Mouse (Mus musculus) brown adipose tissue, adult 24 weeks (tissue): ENCODE measurements around the gene Mettl8. TPM values are rescaled to one million over a fixed set of nuclear protein-coding genes. Genes with fewer than 3 reads are reported as not detected.
A peak's percentile ranks its signal among the peaks of the same experiment; 100 is the strongest.

Source experiments
- H3K27ac ChIP-seq: fragments of 200-500 bp; replicated peaks from 2 replicates; pipeline ENCODE4 v1.5.1; 2012; ENCODE audit warnings: low read depth, mild to moderate bottlenecking, low read length
- H3K4me1 ChIP-seq: fragments of 200-500 bp; 2 replicates; pipeline ENCODE4 v1.6.1; 2012; ENCODE audit warnings: low read length, mixed read lengths; ENCODE audit not compliant: control insufficient read depth, insufficient read depth, insufficient read length
- H3K4me3 ChIP-seq: fragments of 200-500 bp; 2 replicates; pipeline ENCODE4 v1.5.1; 2012; ENCODE audit warnings: low read depth, mild to moderate bottlenecking, low read length, moderate library complexity; ENCODE audit not compliant: insufficient read depth
- polyA plus RNA-seq: library from polyadenylated mRNA; stranded (reverse); fragments of >200 nt; gene quantifications from 2 replicates; pipeline ENCODE4 v1.2.4, GENCODE M21; 2012; ENCODE audit not compliant: missing spikeins, insufficient read depth, insufficient read length

Gene Mettl8
- polyA plus RNA-seq = 8.0 and 8.9 TPM in 2 replicates

DNA sequence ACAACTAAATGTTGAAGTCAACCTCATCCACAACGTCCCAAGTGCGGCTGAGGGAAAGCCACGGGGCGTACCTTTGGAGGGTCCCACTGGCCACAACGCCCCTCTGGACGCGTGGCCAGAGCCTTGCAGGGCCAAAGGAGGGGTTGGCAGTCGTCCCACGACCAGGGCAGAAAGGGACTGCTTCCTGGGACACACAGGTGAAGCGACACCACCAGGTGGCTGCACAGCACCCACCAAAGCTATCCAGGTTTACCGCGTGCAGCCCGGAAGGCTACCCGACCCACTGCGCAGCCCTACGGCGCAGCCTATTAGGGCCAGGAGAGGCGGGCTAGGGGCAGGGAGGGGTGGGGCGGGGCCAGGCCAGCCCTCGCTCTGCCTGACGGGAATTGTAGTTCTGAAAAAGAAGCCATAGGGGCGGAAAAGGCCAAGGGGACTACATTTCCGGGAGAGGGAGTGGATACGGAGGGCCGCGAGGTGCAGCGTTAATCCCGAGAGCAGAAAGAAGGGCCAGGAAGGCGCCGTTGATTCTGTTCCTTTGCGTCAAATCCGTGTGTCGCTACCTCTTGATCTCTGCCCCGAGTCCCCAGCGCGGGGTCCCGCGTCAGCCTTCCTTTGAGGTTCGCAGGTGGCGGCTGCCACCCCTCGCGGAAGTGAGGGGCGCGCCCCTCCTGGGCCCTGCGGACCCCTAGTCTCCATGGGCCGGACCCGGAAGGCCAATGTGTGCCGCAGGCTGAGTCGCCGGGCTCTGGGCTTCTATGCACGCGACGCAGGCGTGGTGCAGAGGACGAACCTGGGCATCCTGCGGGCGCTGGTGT lies at the start of gene Mettl8, which contains the start of gene Dcaf17:
TSS of gene Mettl8 (minus strand) at position 284 of the 815 bp plus-strand sequence.
TSS of gene Dcaf17 (plus strand) at position 29 of the 815 bp plus-strand sequence.
- no peaks in the 10 kb centered on the region for H3K4me1 ChIP-seq
- H3K27ac ChIP-seq = peak within 1 kb of the TSS; percentile 89
- H3K4me3 ChIP-seq = peak within 1 kb of the TSS; percentile 99

DNA sequence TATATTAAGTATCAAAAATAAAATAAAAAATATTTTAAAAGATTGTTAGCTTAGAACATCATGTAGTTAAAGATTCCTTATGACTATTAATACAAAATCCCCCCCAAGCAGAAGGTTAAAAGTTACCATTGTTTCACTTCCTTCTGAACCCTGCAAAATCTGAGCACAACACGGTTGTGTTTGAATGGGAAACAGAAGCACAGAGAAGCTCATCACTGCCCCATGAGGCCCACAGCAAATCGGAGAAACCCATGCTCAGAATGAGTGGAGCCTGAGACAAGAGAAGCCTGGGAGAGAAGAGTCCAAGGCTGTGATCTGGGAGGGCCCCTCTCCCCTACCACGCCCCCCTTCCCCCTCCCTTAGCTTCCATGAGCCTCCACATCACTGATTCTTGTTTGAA lies 49.3 kb upstream of the Mettl8 start:
- Histone ChIP-seq H3K4me1 (no peaks in the 10 kb centered on the region), H3K27ac (no peak overlapping the region), H3K4me3 (no peak overlapping the region)

- no peak overlapping the region for H3K27ac ChIP-seq
- no peak overlapping the region for H3K4me3 ChIP-seq
- no peaks in the 10 kb centered on the region for H3K4me1 ChIP-seq
These were observed 47.9 kb upstream of the Mettl8 start for GRCm38 (mm10) chr2:71103292-71103680.

- Histone ChIP-seq H3K4me3 (no peak overlapping the region), H3K4me1 (no peaks in the 10 kb centered on the region), H3K27ac (no peak overlapping the region)
These were observed 47.4 kb upstream of the Mettl8 start for GRCm38 (mm10) chr2:71102621-71103291.

DNA sequence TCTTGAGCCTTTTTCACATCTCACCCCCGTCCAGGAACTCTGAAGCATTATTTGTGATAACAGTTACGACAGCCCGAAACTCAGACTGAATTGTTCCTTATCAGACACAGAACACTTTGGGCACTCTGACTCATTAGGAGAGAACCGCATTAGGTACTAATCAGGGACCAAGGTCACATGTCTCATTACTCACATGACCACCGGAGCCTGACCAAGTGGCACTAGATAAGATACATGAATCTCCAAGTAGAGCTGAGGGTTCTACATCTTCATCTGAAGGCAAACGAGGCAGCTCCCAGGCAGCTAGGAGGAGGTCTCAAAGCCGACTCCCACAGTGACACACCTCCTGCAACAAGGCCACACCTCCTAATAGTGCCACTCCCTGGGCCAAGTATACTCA lies 40.8 kb upstream of the Mettl8 start:
- H3K4me3 ChIP-seq = no peak overlapping the region
- H3K27ac ChIP-seq = no peak overlapping the region
- H3K4me1 ChIP-seq = no peaks in the 10 kb centered on the region

DNA sequence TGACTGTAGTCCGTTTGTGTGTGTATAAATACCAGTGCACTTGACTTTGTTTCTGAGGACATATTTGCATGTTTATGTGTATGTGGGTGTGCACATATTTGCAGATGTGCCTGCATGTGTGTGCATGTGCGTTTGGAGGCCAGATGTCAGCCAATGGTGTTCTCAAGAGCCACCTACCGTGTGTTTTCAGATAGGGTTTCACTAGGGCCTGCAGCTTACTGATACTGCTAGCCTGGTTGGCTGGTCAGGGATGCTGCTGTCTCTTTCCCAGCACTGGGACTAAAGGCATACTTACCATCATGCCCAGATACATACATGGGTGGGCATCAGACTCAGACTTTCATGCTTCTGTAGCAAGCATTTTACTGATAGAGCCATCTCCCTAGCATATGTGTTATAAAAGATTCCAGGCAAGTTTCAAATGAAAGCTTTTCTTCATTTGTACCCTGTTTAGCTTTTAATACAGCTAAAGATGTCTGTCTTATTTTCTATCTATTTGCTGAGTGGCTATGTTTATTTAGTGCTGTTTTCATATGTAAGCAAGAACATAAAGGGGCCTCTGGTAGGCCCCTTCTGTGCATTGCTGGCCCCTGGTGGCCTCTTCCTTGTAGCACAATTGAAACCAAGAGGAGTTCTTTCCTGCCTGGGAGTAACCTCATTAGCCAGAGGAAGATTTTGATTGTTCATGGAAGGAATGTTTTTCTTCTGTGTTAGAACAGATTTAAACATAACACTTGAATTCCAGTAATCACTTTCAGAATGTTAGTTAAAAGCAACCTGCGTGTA lies 35.5 kb upstream of the Mettl8 start:
- H3K4me1 ChIP-seq = no peaks in the 10 kb centered on the region
- H3K27ac ChIP-seq = no peak overlapping the region
- H3K4me3 ChIP-seq = no peak overlapping the region

- no peak overlapping the region for H3K4me3 ChIP-seq
- H3K4me1 ChIP-seq = no peaks in the 10 kb centered on the region
- H3K27ac ChIP-seq = no peak overlapping the region
These were observed 34.4 kb upstream of the Mettl8 start for GRCm38 (mm10) chr2:71089766-71090165.

- H3K4me1 ChIP-seq = no peaks in the 10 kb centered on the region
- no peak overlapping the region for H3K4me3 ChIP-seq
- no peak overlapping the region for H3K27ac ChIP-seq
These were observed 28.2 kb upstream of the Mettl8 start for GRCm38 (mm10) chr2:71083454-71084193.

GRCm38 (mm10) chr2:71082416-71082815 lies 27.0 kb upstream of the Mettl8 start:
- Histone ChIP-seq H3K4me3 (no peak overlapping the region), H3K27ac (no peak overlapping the region), H3K4me1 (no peaks in the 10 kb centered on the region)

GRCm38 (mm10) chr2:71073828-71074227 lies 18.4 kb upstream of the Mettl8 start:
- no peaks in the 10 kb centered on the region for H3K4me1 ChIP-seq
- H3K4me3 ChIP-seq = no peak overlapping the region
- no peak overlapping the region for H3K27ac ChIP-seq

DNA sequence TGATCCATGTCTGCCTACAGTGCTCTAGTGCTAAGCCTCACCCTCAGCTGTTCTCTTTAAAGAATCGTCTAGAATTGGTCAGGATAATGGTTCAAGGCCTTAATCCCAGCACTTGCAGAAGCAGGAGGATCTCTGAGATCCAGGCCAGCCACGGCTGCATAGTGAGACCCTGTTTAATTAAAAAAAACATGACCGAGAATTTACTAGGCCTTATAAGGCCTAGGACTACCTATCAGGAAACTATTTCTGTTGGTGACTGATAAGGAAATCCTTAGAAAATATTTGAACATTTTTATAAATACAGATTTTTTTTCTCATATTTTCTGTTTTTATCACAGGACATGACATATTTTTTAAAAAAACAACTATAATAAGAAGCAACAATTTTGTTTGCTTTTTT lies 17.9 kb upstream of the Mettl8 start:
- Histone ChIP-seq H3K4me3 (no peak overlapping the region), H3K27ac (no peak overlapping the region), H3K4me1 (no peaks in the 10 kb centered on the region)

DNA sequence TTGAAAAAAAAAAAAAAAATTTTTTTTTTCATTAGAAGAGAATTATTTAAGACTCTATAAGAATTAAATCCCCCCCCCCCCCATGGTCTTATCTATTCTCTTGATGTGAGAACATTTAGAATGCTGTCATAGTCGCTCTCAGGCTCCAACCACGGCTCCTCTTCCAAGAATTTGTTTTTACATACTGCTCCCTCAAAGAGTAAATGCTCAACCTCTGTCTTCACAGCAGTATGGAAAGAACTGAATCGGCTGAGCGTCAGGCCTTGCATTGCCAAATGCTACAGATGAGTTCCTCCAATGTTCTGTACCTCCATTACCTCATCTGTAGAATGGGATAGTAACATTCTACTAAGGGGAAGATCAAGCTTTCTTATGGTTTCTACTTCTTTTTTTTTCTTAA lies 16.2 kb upstream of the Mettl8 start:
- Histone ChIP-seq H3K4me3 (no peak overlapping the region), H3K4me1 (no peaks in the 10 kb centered on the region), H3K27ac (no peak overlapping the region)

GRCm38 (mm10) chr2:71056115-71056835 lies 892 bp upstream of the Mettl8 start:
- Histone ChIP-seq H3K27ac (peak overlapping the region; percentile 89), H3K4me1 (no peaks in the 10 kb centered on the region), H3K4me3 (peak overlapping the region; percentile 99)

DNA sequence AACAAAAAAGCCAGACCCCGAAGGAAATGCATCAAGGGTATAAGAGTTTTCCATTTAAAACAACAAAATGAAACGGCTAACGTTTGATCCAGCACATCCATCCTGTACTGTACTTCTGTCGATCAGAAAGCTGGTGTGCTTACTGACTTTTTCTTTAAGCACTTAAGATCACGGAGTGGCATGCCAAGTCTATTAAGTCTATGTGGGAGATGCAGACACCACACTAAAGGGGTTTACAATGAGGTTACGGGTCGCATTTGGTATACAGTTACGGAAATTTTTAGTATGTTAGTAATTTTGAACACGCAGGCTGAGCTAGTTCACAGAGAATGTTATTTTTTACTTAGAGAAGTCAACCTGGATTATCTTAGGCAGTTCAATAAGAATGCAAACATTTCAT lies 667 bp downstream of the Mettl8 start:
- Histone ChIP-seq H3K4me1 (no peaks in the 10 kb centered on the region), H3K27ac (no peak overlapping the region), H3K4me3 (peak overlapping the region; percentile 96)
